Mouse (Mus musculus) layer of hippocampus, adult 2 months (tissue): ENCODE data around the gene Zfp931. TPM values are rescaled to one million over a fixed set of nuclear protein-coding genes. Genes with fewer than 3 reads are reported as not detected.
"Not testable (repeated sequence)": the region's sequence is repeated elsewhere in the genome, so short reads cannot be mapped to it uniquely, and the experiment has no call there.

Experiments used
- DNase-seq, 2 experiments: peaks; one replicate each; pipeline ENCODE4 v3.0.0; 2022; ENCODE audit warnings: low spot score in 2 of 2
- H3K27ac ChIP-seq: fragments of 200-600 bp; 2 replicates; pipeline ENCODE4 v1.8.1; 2022
- H3K4me3 ChIP-seq: fragments of 200-600 bp; 2 replicates; pipeline ENCODE4 v1.8.1; 2022; ENCODE audit warnings: mild to moderate bottlenecking
- CTCF ChIP-seq: fragments of 200-600 bp; conservative IDR thresholded peaks from 2 replicates; pipeline ENCODE4 v1.8.1; 2022; ENCODE audit warnings: antibody characterized with exemption, mild to moderate bottlenecking, moderate library complexity
- long read RNA-seq, 2 experiments: library from polyadenylated mRNA; stranded (forward); transcript quantifications; one replicate each; pipeline ENCODE4 v2.0.0; 2021; ENCODE audit warnings: borderline mapping rate in 2 of 2
- total RNA-seq, 2 experiments: library from RNA; stranded (reverse); gene quantifications; 2 replicates each; pipeline ENCODE4 v1.2.3; 2021

The Zfp931 gene
- 10 to 100 TPM; 27.0 to 29.1 TPM for total RNA-seq
- long read RNA-seq, experiment 1, transcript Zfp931-201 (3 exons, 1,372 nt) = major isoform, 8 of 13 reads
- long read RNA-seq, experiment 1, partial matches to known transcripts = 0 of 13 reads
- long read RNA-seq, experiment 1, other reads (novel, unspliced or antisense) = 4 of 13 reads
- long read RNA-seq, experiment 2, transcript Zfp931-201 (3 exons, 1,372 nt) = major isoform, 8 of 10 reads
- long read RNA-seq, experiment 2, partial matches to known transcripts = 0 of 10 reads
- long read RNA-seq, experiment 2, other reads (novel, unspliced or antisense) = 1 of 10 reads

- H3K4me3 ChIP-seq = peak within 1 kb of the TSS; percentile 68
- DNase-seq = not testable (repeated sequence)
- H3K27ac ChIP-seq = peak within 1 kb of the TSS; percentile 73
These were observed at the start of gene Zfp931 for GRCm38 (mm10) chr2:178078166-178078717. TSS of gene Zfp931 (minus strand) at chr2:178078476.

- Histone ChIP-seq H3K4me3 (no peak overlapping the region), H3K27ac (no peak overlapping the region)
- DNase-seq = no peak
- TF ChIP-seq CTCF = no peak
These were observed 48.0 kb upstream of the Zfp931 start for GRCm38 (mm10) chr2:178126041-178126820.

DNA sequence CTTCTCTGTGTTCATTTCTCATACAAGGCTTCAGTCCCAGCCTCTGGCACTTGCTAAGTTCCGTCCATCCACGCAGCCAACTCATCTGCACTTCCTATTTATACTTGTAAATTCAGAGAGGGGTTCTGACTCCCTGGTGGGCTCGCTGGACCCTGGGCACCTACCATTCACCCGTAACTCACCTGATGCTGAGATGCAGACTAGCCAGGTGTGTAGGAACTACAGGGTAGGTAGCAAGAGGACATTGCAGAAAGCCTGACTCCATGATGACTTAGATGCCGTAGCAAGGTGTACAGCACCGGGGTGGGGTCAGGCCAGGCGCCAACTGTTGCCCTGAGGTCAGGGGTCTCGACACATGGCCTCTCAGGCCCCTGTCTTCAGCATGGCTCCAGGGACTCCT is 47.2 kb upstream of the Zfp931 start:
- no peak overlapping the region for H3K27ac ChIP-seq
- H3K4me3 ChIP-seq = no peak overlapping the region
- TF ChIP-seq CTCF = no peak
- DNase-seq = no peak

DNA sequence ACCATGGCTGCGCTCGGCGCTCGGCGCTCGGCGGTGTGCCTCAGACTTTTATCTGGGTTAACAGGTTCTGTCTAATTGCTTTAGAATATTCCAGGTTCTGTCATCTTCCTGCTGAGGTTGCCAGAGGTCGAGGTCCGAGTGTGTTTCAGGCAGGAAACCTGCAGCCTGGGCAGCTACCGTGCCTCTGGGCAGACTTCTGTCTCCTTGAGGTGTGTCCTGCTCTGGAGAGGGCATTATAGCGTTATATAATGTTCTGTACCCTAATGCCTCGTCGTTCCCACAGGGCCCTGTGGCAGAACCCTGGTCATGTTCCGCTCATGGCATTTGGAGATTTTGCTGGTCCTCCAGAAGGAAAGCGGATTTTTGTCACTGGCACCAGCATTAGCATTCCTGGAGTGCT is 45.2 kb upstream of the Zfp931 start:
- DNase-seq = no peak
- no peak overlapping the region for H3K27ac ChIP-seq
- TF ChIP-seq CTCF = no peak

GRCm38 (mm10) chr2:178121946-178122665 is 43.8 kb upstream of the Zfp931 start:
- TF ChIP-seq CTCF = no peak
- Histone ChIP-seq H3K27ac (no peak overlapping the region), H3K4me3 (no peak overlapping the region)
- DNase-seq = no peak

More for the DNA sequence above, 45.2 kb upstream of the Zfp931 start:
- no peak overlapping the region for H3K4me3 ChIP-seq

- TF ChIP-seq CTCF = no peak
- Histone ChIP-seq H3K4me3 (no peak overlapping the region), H3K27ac (no peak overlapping the region)
- DNase-seq = no peak
These were observed 43.1 kb upstream of the Zfp931 start for GRCm38 (mm10) chr2:178121375-178121688.

- H3K27ac ChIP-seq = no peak overlapping the region
- TF ChIP-seq CTCF = no peak
- no peak overlapping the region for H3K4me3 ChIP-seq
- DNase-seq = no peak
These were observed 42.5 kb upstream of the Zfp931 start for GRCm38 (mm10) chr2:178120651-178121374.

DNA sequence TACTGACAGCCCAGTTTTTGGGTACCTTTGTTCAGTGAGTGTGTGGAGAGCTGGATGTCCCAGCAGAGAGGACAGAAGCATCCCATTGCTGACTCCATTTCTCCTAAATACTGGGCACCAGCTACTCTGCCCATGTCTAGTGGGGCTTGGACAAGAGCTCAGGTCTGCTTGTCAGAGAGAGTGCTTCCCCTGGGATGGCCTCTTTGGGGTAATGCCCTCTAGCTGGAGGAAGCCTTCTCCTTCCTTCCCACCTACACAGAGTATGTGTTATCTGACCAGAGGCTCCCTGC is 42.0 kb upstream of the Zfp931 start:
- no peak for DNase-seq
- no peak for TF ChIP-seq CTCF
- no peak overlapping the region for H3K27ac ChIP-seq
- H3K4me3 ChIP-seq = no peak overlapping the region

DNA sequence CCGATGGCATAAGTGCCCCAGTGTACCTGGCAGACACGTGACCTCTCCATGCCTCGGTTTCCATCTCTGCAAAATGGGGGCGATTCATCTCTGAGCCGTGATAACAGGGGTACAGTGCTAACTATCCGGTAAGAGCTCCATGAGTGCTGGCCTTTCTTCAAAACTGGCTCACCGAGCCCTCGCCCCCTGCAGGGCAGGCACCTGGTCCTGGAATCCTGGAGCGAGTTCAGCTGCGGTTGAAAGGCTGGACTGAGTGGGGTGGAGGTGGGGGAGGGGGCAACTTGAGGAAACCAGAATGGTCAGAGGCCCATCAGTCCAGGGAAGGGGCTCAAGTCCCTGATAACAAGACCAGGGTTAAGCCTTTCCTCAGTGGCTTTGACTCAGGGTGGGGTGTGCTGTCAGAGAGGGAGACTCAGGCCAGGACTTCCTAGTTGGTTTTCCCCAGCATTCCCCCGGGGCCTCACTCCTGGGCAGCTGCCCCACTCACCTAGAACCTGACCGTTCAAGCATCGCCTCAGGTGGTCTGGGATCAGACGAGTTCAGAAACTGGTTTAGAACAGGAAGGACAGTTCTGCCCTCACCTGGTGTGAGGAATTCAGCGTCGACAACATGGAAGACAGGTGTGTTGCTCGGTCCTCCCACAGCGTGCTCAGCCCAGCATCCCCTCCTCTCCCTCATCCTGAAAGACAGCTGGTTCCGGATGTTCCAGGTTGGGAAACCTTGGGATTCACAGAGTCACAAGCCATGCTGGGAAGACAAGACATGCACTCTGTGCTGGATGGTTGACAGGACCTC is 41.5 kb upstream of the Zfp931 start:
- H3K4me3 ChIP-seq = peak overlapping the region; percentile 55
- no peak overlapping the region for H3K27ac ChIP-seq
- DNase-seq = no peak
- TF ChIP-seq CTCF = no peak

DNA sequence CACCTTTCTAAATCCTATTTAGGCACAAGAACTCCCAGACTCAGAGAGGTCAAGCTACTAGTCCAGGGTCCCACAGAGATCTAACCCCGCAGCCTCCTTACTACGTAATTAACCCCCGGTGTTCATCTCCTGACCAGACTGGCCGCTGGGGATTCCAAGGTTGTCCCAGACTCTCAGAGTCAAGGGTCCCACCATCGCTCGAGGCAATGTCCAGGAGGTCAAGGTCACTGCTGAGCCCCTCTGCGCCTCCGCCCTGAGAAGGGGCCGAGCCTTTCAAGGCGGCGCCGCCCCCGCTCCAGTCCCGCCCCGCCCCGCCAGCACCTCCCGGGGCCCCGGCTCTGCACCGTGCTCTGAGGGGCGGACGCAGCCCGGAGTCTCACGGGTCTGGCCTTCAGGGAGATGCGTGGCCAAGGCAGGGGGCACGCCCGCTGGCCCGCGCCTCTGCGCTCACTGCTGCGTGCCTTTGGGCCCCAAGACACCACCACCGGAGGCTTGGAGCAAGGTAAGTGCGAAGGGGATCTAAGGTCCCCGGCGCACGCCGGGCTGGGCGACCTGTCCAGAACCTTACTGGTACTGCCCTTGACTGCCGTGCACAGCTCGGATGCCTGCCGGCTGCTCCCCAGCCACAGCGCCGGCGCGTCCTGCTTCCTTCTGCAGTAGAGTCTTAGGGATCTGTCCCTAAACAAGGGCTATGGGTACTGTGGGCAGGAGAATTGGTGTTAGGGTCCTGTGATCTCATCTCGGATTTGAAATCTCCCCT is 40.7 kb upstream of the Zfp931 start, which contains the start of gene Phactr3:
Phactr3 (plus strand) TSS at position 175 of the 760 bp plus-strand sequence.
- H3K27ac ChIP-seq = no peak within 1 kb of the TSS

GRCm38 (mm10) chr2:178117946-178118345 is 39.7 kb upstream of the Zfp931 start:
- H3K27ac ChIP-seq = no peak overlapping the region
- TF ChIP-seq CTCF = peak; percentile 83
- no peak overlapping the region for H3K4me3 ChIP-seq
- DNase-seq = peak; percentile 44 to 50

More for the DNA sequence above, 40.7 kb upstream of the Zfp931 start, which contains the start of gene Phactr3:
- peak within 1 kb of the TSS; percentile 55 for H3K4me3 ChIP-seq
- no peak for TF ChIP-seq CTCF
- DNase-seq = no peak
